Mouse (Mus musculus): ENCODE measurements at regions not wholly inside any gene's neighbourhood (a gene's known extent, or its start where the extent isn't known, plus 50 kb on each side); places are given as distances from the start of the nearest gene placed in this dataset.

DNA sequence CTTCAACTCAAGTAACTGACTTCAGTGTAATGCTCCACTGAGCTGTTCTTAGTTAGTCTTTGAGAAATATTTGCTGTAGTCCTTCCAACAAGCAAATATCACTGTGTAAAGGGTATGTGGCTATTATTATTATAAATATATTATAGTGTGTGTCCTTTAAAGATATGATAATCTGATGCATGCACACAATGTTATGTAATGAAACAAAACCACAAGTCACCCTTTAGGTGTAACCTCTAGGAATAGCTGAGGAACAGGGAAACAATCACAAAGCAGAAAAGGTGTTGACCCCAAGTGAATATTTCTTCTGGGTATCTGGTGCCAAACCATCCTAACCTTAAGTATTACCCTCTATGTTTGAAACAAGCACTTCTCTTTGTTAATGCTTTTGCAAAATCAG, 603.6 kb upstream of the Arid1b start:
- DNase-seq: no peak
- TF ChIP-seq CTCF (IDR thresholded peaks at IDR 0.05; ENCODE audit: borderline replicate concordance, insufficient read depth, low read depth, low read length): no peak
- no peak for TF ChIP-seq POLR2A (IDR thresholded peaks at IDR 0.05; ENCODE audit: borderline replicate concordance, insufficient read depth, low read length)
- Histone ChIP-seq H3K27ac (ENCODE audit: insufficient read depth, low read length) (no peak overlapping the region), H3K4me3 (replicated peaks; ENCODE audit: insufficient read depth, low read depth, low read length) (no peak overlapping the region), H3K27me3 (ENCODE audit: control insufficient read depth, insufficient read depth, low read length) (no peaks in the 10 kb centered on the region), H3K4me1 (ENCODE audit: control insufficient read depth, insufficient read depth, low read length) (no peaks in the 10 kb centered on the region)

DNA sequence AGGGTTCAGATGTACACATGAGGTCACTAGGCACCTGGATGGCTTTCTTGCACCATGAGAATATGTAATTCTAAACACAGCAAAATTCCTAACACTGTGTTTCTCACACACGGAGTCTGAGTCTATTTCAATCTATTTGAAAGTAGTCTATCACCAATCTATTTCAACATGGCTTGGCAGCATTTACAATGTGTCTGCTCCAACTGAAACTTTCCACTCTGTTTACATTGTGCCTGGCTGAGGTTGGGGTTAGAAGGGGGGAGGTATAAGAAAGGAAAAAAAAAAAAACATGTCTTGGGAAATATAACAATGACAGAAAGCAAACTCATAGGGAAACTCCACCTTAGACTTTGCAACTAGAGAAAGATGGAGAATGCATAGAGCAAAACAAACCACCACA, 602.9 kb upstream of the Arid1b start:
- no peak for DNase-seq
- H3K27me3 ChIP-seq (ENCODE audit: control insufficient read depth, insufficient read depth, low read length): no peaks in the 10 kb centered on the region
- H3K27ac ChIP-seq (ENCODE audit: insufficient read depth, low read length): no peak overlapping the region
- no peaks in the 10 kb centered on the region for H3K4me1 ChIP-seq (ENCODE audit: control insufficient read depth, insufficient read depth, low read length)
- no peak overlapping the region for H3K4me3 ChIP-seq (replicated peaks; ENCODE audit: insufficient read depth, low read depth, low read length)
- WGBS: 83% methylated on average over 1 of the region's 1 CpGs
- TF ChIP-seq CTCF (IDR thresholded peaks at IDR 0.05; ENCODE audit: borderline replicate concordance, insufficient read depth, low read depth, low read length): no peak
- TF ChIP-seq POLR2A (IDR thresholded peaks at IDR 0.05; ENCODE audit: borderline replicate concordance, insufficient read depth, low read length): no peak

DNA sequence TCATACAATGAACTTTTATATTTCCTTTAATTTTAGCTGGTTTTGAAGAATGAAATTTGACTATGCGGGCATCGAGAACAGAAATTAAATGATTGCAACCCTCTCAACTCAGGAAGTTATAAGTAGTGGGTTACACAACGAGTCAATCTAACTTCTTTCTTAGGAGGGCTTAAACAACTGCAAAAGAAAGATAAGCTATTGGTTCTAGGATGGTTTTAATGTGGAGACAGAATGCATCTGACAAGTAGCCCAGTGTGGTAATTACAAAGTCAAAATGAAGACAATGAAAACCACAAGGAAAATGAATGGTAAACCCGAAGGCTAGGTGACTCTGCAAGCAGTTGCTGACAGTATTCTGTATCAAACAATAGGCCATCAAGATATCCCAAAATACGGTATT, 598.0 kb upstream of the Arid1b start:
- TF ChIP-seq POLR2A (IDR thresholded peaks at IDR 0.05; ENCODE audit: borderline replicate concordance, insufficient read depth, low read length): no peak
- TF ChIP-seq CTCF (IDR thresholded peaks at IDR 0.05; ENCODE audit: borderline replicate concordance, insufficient read depth, low read depth, low read length): no peak
- 90% methylated on average over 5 of the region's 5 CpGs for WGBS
- H3K4me1 ChIP-seq (ENCODE audit: control insufficient read depth, insufficient read depth, low read length): no peaks in the 10 kb centered on the region
- no peak overlapping the region for H3K4me3 ChIP-seq (replicated peaks; ENCODE audit: insufficient read depth, low read depth, low read length)
- H3K27ac ChIP-seq (ENCODE audit: insufficient read depth, low read length): no peak overlapping the region
- H3K27me3 ChIP-seq (ENCODE audit: control insufficient read depth, insufficient read depth, low read length): no peaks in the 10 kb centered on the region
- DNase-seq: no peak

DNA sequence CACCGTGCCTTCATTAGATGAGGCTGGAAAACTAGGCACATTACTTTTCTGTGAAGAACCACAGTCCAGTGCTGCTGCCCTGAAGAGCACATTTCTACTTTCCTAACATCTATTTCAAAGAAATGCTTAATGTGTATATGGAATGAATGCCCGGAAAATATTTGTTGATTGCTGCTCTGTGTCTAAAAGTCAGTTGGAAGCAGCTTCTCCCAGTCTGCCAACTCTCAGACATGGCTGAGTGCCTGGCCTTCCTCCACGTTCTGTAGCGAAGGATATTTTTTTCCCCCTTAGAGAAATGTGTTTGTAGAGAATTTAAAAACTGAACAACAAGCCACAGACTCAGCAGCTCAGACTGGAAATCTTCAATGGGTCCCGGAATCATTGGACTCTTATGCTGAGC, 576.4 kb upstream of the Arid1b start:
- 39% methylated on average over 5 of the region's 5 CpGs for WGBS
- Histone ChIP-seq H3K27ac (ENCODE audit: insufficient read depth, low read length) (no peak overlapping the region), H3K4me1 (ENCODE audit: control insufficient read depth, insufficient read depth, low read length) (no peaks in the 10 kb centered on the region), H3K27me3 (ENCODE audit: control insufficient read depth, insufficient read depth, low read length) (no peaks in the 10 kb centered on the region), H3K4me3 (replicated peaks; ENCODE audit: insufficient read depth, low read depth, low read length) (no peak overlapping the region)
- no peak for DNase-seq
- TF ChIP-seq POLR2A (IDR thresholded peaks at IDR 0.05; ENCODE audit: borderline replicate concordance, insufficient read depth, low read length) (no peak), CTCF (IDR thresholded peaks at IDR 0.05; ENCODE audit: borderline replicate concordance, insufficient read depth, low read depth, low read length) (no peak)

DNA sequence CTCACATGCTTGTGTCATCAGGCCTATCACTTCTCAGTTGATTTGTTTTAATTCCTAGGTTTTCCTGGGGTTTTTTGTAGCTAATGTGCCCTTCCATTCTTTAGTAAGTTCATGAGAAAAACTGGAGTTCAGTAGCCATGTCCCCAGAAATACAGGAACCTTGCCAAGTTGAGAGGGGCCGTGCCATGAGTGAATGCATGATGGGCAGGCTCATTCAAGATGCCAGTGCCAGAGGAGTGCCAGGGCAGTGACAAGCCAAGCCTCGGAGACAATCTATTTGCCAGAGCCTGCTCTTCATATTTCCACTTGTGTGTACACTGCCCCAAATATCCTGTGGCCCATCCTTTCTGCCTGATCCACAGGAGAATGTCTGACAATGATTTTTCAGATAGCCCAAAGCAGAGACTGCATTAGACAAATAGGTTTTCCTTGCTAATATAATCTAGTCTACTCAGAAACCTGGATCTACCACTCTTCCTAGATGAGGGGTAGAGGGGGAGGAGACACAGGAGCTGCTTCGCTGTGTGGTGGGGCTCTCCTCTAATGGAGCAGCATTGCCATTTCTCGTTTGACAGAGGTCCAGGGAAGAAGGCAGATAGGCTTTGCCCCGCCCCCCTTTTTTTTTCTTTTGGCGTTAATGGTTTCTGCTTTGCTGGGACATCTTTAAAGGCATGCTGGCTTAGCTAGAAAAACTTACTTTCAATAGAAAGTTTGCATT, 569.5 kb upstream of the Arid1b start:
- no peak overlapping the region for H3K27ac ChIP-seq (ENCODE audit: insufficient read depth, low read length)
- H3K4me3 ChIP-seq (replicated peaks; ENCODE audit: insufficient read depth, low read depth, low read length): no peak overlapping the region
- WGBS: 19% methylated on average over 6 of the region's 6 CpGs
- H3K4me1 ChIP-seq (ENCODE audit: control insufficient read depth, insufficient read depth, low read length): no peaks in the 10 kb centered on the region
- no peak for TF ChIP-seq POLR2A (IDR thresholded peaks at IDR 0.05; ENCODE audit: borderline replicate concordance, insufficient read depth, low read length)
- no peak for TF ChIP-seq CTCF (IDR thresholded peaks at IDR 0.05; ENCODE audit: borderline replicate concordance, insufficient read depth, low read depth, low read length)
- no peaks in the 10 kb centered on the region for H3K27me3 ChIP-seq (ENCODE audit: control insufficient read depth, insufficient read depth, low read length)
- DNase-seq: peak in 1 of 2 experiments; percentile 1

DNA sequence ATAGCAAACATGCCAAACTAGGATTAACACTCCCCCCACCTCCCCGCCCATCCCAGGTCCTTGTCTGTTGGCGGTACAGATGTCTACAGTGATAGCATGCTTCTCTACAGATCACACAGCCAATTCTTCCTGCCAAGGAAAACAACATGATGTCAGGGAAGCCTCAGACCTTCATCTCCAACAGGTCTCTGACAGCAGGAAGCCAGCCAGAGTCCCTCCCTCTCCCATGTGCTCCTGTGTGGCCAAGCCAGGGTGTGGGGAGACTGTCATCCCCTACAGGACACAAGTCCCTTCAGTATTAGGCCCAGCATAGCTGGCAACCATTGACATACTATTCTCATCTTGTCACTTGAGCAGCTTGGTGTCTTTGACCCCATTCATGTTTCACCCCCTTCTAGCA, 568.8 kb upstream of the Arid1b start:
- H3K27me3 ChIP-seq (ENCODE audit: control insufficient read depth, insufficient read depth, low read length): no peaks in the 10 kb centered on the region
- H3K4me1 ChIP-seq (ENCODE audit: control insufficient read depth, insufficient read depth, low read length): no peaks in the 10 kb centered on the region
- no peak overlapping the region for H3K4me3 ChIP-seq (replicated peaks; ENCODE audit: insufficient read depth, low read depth, low read length)
- DNase-seq: no peak
- no peak overlapping the region for H3K27ac ChIP-seq (ENCODE audit: insufficient read depth, low read length)
- TF ChIP-seq CTCF (IDR thresholded peaks at IDR 0.05; ENCODE audit: borderline replicate concordance, insufficient read depth, low read depth, low read length) (no peak), POLR2A (IDR thresholded peaks at IDR 0.05; ENCODE audit: borderline replicate concordance, insufficient read depth, low read length) (no peak)
- WGBS: 22% methylated on average over 2 of the region's 2 CpGs

DNA sequence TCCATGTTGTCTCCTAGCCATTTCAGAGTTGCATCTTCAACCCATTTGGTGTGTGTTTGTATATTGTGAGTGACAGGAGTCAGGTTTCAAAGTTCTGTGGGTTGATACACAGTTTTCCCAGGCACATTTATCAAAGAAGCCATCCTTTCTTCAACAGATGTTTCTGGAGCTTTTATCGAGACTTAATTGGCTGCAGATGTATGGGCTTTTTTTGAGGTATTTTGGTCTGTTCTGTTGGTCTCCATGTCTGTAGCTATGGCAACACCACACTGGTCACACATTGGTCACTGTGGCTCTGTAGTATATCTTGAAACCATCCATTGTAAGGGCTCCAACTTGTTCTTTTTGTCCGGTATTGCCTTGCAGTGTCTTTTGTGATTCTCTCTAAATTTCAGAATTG, 565.1 kb upstream of the Arid1b start:
- Histone ChIP-seq H3K27me3 (ENCODE audit: control insufficient read depth, insufficient read depth, low read length) (no peaks in the 10 kb centered on the region), H3K27ac (ENCODE audit: insufficient read depth, low read length) (no peak overlapping the region), H3K4me1 (ENCODE audit: control insufficient read depth, insufficient read depth, low read length) (no peaks in the 10 kb centered on the region), H3K4me3 (replicated peaks; ENCODE audit: insufficient read depth, low read depth, low read length) (no peak overlapping the region)
- TF ChIP-seq CTCF (IDR thresholded peaks at IDR 0.05; ENCODE audit: borderline replicate concordance, insufficient read depth, low read depth, low read length): no peak
- no peak for TF ChIP-seq POLR2A (IDR thresholded peaks at IDR 0.05; ENCODE audit: borderline replicate concordance, insufficient read depth, low read length)
- WGBS: 85% methylated on average over 2 of the region's 2 CpGs
- no peak for DNase-seq

DNA sequence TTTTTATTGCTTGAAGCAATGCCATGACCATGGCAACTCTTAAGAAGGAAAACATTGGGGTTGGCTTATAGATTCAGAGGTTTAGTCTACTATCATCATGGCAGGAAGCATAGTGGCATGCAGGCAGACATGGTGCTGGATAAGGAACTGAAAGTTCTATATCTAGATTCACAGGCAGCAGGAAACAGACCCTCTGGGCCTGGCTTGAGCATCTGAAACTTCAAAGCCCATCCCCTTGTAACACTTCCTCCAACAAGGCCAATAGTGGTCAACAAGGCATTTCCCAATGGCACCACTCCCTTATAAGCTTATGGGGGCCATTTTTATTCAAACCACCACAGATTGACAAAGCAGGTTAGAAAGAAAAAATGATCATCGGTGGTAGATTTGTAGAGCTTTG, 548.5 kb upstream of the Arid1b start:
- H3K27ac ChIP-seq (ENCODE audit: insufficient read depth, low read length): no peak overlapping the region
- no peak for TF ChIP-seq CTCF (IDR thresholded peaks at IDR 0.05; ENCODE audit: borderline replicate concordance, insufficient read depth, low read depth, low read length)
- no peak for TF ChIP-seq POLR2A (IDR thresholded peaks at IDR 0.05; ENCODE audit: borderline replicate concordance, insufficient read depth, low read length)
- no peaks in the 10 kb centered on the region for H3K4me1 ChIP-seq (ENCODE audit: control insufficient read depth, insufficient read depth, low read length)
- no peak for DNase-seq
- WGBS: 91% methylated on average over 1 of the region's 1 CpGs
- H3K4me3 ChIP-seq (replicated peaks; ENCODE audit: insufficient read depth, low read depth, low read length): no peak overlapping the region
- H3K27me3 ChIP-seq (ENCODE audit: control insufficient read depth, insufficient read depth, low read length): no peaks in the 10 kb centered on the region

All from cerebellum, adult 2 months (tissue).